Mouse (Mus musculus): ENCODE measurements at regions not wholly inside any gene's neighbourhood (a gene's known extent, or its start where the extent isn't known, plus 50 kb on each side); places are given as distances from the start of the nearest gene placed in this dataset.

DNA sequence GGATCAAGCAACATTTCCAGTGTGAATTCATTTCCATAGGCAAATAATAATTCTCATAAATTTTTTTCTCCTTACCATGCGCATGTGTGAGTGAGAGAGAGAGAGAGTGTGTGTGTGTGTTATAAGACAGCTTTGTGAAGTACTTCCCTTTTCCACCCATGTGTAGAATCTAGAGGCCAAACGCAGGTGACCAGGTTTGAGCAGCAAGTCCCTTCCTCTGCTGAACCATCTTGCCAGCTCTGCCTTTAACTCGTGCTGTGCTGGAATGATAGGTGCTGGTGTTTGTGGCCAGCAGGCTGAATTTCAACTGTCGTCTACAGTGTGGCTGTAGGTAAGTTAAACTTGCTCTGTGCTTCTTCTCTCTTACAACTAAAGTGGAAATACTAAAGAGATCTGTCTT, 277.5 kb downstream of the Cog6 start:
- no peak overlapping the region for H3K9ac ChIP-seq (replicated peaks)
- DNase-seq (no peak), ATAC-seq (no peak)
- 32% methylated on average over 4 of the region's 4 CpGs for WGBS (ENCODE audit: insufficient replicate concordance)
- no peak overlapping the region for H3K4me3 ChIP-seq (ENCODE audit: low read depth, low read length)
- no peak overlapping the region for H3K4me2 ChIP-seq (ENCODE audit: low read depth, low read length)
- no peaks in the 10 kb centered on the region; the same call in 1 of the 2 replicates for H3K4me1 ChIP-seq (ENCODE audit: insufficient read depth)
- H3K27me3 ChIP-seq (ENCODE audit: insufficient read depth, low read length), result no peaks in the 10 kb centered on the region
- H3K36me3 ChIP-seq (replicated peaks; ENCODE audit: insufficient read depth, low read length), result no peaks in the 10 kb centered on the region
- H3K9me3 ChIP-seq (ENCODE audit: low read length), result no peaks in the 10 kb centered on the region
- TF ChIP-seq EP300 (IDR thresholded peaks at IDR 0.05; ENCODE audit: low read depth), result no peak
- no peak for TF ChIP-seq CTCF (IDR thresholded peaks at IDR 0.05; ENCODE audit: low read depth)
- no peak overlapping the region for H3K27ac ChIP-seq (ENCODE audit: low read depth)

GRCm38 (mm10) chr3:52738386-52738785, 278.7 kb downstream of the Cog6 start:
- Histone ChIP-seq H3K4me1 (ENCODE audit: insufficient read depth) (no peaks in the 10 kb centered on the region; the same call in 1 of the 2 replicates), H3K36me3 (replicated peaks; ENCODE audit: insufficient read depth, low read length) (no peaks in the 10 kb centered on the region), H3K9me3 (ENCODE audit: low read length) (no peaks in the 10 kb centered on the region), H3K9ac (replicated peaks) (no peak overlapping the region), H3K27me3 (ENCODE audit: insufficient read depth, low read length) (no peaks in the 10 kb centered on the region), H3K4me2 (ENCODE audit: low read depth, low read length) (no peak overlapping the region), H3K27ac (ENCODE audit: low read depth) (no peak overlapping the region), H3K4me3 (ENCODE audit: low read depth, low read length) (no peak overlapping the region)
- WGBS (ENCODE audit: insufficient replicate concordance), result 62% methylated on average over 5 of the region's 5 CpGs
- no peak for TF ChIP-seq EP300 (IDR thresholded peaks at IDR 0.05; ENCODE audit: low read depth)
- no peak for TF ChIP-seq CTCF (IDR thresholded peaks at IDR 0.05; ENCODE audit: low read depth)
- DNase-seq (no peak), ATAC-seq (no peak)

GRCm38 (mm10) chr3:52735939-52736338, 281.1 kb downstream of the Cog6 start:
- Histone ChIP-seq H3K27me3 (ENCODE audit: insufficient read depth, low read length) (no peaks in the 10 kb centered on the region), H3K9ac (replicated peaks) (no peak overlapping the region), H3K4me1 (ENCODE audit: insufficient read depth) (no peaks in the 10 kb centered on the region; the same call in 1 of the 2 replicates), H3K36me3 (replicated peaks; ENCODE audit: insufficient read depth, low read length) (no peaks in the 10 kb centered on the region), H3K4me3 (ENCODE audit: low read depth, low read length) (no peak overlapping the region), H3K27ac (ENCODE audit: low read depth) (no peak overlapping the region), H3K9me3 (ENCODE audit: low read length) (no peaks in the 10 kb centered on the region), H3K4me2 (ENCODE audit: low read depth, low read length) (no peak overlapping the region)
- DNase-seq (no peak), ATAC-seq (no peak)
- WGBS (ENCODE audit: insufficient replicate concordance), result 87% methylated on average over 7 of the region's 7 CpGs
- TF ChIP-seq CTCF (IDR thresholded peaks at IDR 0.05; ENCODE audit: low read depth) (no peak), EP300 (IDR thresholded peaks at IDR 0.05; ENCODE audit: low read depth) (no peak)

DNA sequence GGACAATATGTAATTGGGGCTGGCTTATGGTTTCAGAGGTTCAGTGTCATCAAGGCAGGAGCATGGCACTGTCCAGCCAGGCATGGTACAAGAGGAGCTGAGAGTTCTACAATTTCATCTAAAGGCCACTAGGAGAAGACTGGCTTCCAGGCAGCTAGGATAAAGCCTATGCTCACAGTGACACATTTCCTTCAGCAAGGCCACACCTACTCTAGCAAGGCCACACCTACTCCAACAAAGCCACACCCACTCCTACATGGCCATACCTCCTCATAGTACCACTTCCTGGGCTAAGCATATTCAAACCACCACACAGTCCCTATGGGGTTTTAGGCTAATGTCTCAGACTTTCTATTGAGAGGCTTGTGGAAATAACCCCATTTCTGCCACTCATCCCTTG, 285.1 kb downstream of the Cog6 start:
- Histone ChIP-seq H3K36me3 (replicated peaks; ENCODE audit: insufficient read depth, low read length) (no peaks in the 10 kb centered on the region), H3K4me1 (ENCODE audit: insufficient read depth) (0 out of 2 replicates have a peak, but pooled peaks cover 9% of the 10 kb centered on the region), H3K9me3 (ENCODE audit: low read length) (no peaks in the 10 kb centered on the region), H3K4me2 (ENCODE audit: low read depth, low read length) (no peak overlapping the region), H3K9ac (replicated peaks) (no peak overlapping the region), H3K27ac (ENCODE audit: low read depth) (no peak overlapping the region), H3K27me3 (ENCODE audit: insufficient read depth, low read length) (no peaks in the 10 kb centered on the region), H3K4me3 (ENCODE audit: low read depth, low read length) (no peak overlapping the region)
- TF ChIP-seq EP300 (IDR thresholded peaks at IDR 0.05; ENCODE audit: low read depth) (no peak), CTCF (IDR thresholded peaks at IDR 0.05; ENCODE audit: low read depth) (no peak)
- DNase-seq (peak; percentile 29), ATAC-seq (no peak; the same call in 1 of the 2 replicates)

GRCm38 (mm10) chr3:52731491-52731890, 285.5 kb downstream of the Cog6 start:
- no peaks in the 10 kb centered on the region for H3K27me3 ChIP-seq (ENCODE audit: insufficient read depth, low read length)
- H3K36me3 ChIP-seq (replicated peaks; ENCODE audit: insufficient read depth, low read length), result no peaks in the 10 kb centered on the region
- ATAC-seq (no peak), DNase-seq (no peak)
- H3K4me2 ChIP-seq (ENCODE audit: low read depth, low read length), result no peak overlapping the region
- WGBS (ENCODE audit: insufficient replicate concordance), result 76% methylated on average over 3 of the region's 3 CpGs
- H3K9ac ChIP-seq (replicated peaks), result no peak overlapping the region
- 0 out of 2 replicates have a peak, but pooled peaks cover 9% of the 10 kb centered on the region for H3K4me1 ChIP-seq (ENCODE audit: insufficient read depth)
- no peaks in the 10 kb centered on the region for H3K9me3 ChIP-seq (ENCODE audit: low read length)
- TF ChIP-seq EP300 (IDR thresholded peaks at IDR 0.05; ENCODE audit: low read depth) (no peak), CTCF (IDR thresholded peaks at IDR 0.05; ENCODE audit: low read depth) (no peak)
- no peak overlapping the region for H3K4me3 ChIP-seq (ENCODE audit: low read depth, low read length)
- no peak overlapping the region for H3K27ac ChIP-seq (ENCODE audit: low read depth)

DNA sequence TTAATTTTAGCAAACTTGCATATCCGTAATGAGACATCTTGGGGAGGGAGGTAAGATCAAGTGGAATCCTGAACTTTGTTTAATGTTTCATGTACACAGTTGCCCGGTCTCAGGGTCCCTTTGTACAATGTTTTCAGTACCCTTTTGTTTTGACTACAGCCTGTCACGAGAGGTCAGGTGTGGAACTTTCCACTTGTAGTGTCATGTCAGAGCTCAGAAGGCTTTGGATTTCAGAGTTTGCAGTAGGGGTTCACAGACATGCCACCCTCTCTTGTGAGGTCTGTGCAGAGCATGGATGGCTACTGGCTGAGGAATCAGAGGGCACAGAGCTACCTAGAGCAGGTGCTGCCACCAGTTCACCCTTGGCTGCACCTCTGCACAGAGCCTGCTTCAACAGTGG, 287.3 kb downstream of the Cog6 start:
- TF ChIP-seq EP300 (IDR thresholded peaks at IDR 0.05; ENCODE audit: low read depth), result no peak
- TF ChIP-seq CTCF (IDR thresholded peaks at IDR 0.05; ENCODE audit: low read depth), result no peak
- DNase-seq (no peak), ATAC-seq (no peak)
- Histone ChIP-seq H3K27me3 (ENCODE audit: insufficient read depth, low read length) (no peaks in the 10 kb centered on the region), H3K9ac (replicated peaks) (no peak overlapping the region), H3K4me2 (ENCODE audit: low read depth, low read length) (no peak overlapping the region), H3K36me3 (replicated peaks; ENCODE audit: insufficient read depth, low read length) (no peaks in the 10 kb centered on the region), H3K27ac (ENCODE audit: low read depth) (no peak overlapping the region), H3K4me1 (ENCODE audit: insufficient read depth) (0 out of 2 replicates have a peak, but pooled peaks cover 9% of the 10 kb centered on the region), H3K4me3 (ENCODE audit: low read depth, low read length) (no peak overlapping the region), H3K9me3 (ENCODE audit: low read length) (no peaks in the 10 kb centered on the region)
- 73% methylated on average over 3 of the region's 3 CpGs for WGBS (ENCODE audit: insufficient replicate concordance)

DNA sequence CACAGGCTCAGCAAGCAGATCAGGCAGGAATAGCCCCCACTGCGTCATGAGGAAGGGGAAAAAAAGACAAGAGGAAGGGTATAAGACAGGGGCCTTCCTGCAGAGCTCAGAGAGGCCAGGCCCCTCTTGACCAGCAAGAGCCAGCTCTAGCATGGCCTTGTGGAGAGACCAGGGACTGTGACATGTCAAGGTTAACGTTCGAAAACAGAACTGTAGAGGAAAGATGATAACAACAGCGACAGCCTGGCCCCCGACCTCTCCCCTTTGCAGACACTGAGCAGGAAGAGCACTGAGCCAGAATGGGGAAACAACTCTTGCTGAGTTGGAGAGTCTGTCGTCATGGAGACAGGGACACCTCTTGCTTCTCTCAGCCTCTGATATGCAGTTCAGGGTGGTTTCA, 288.2 kb downstream of the Cog6 start:
- DNase-seq (no peak), ATAC-seq (peak; percentile 44)
- Histone ChIP-seq H3K4me1 (ENCODE audit: insufficient read depth) (0 out of 2 replicates have a peak, but pooled peaks cover 9% of the 10 kb centered on the region), H3K9me3 (ENCODE audit: low read length) (no peaks in the 10 kb centered on the region), H3K27ac (ENCODE audit: low read depth) (no peak overlapping the region), H3K27me3 (ENCODE audit: insufficient read depth, low read length) (no peaks in the 10 kb centered on the region), H3K4me3 (ENCODE audit: low read depth, low read length) (no peak overlapping the region), H3K4me2 (ENCODE audit: low read depth, low read length) (no peak overlapping the region), H3K9ac (replicated peaks) (no peak overlapping the region), H3K36me3 (replicated peaks; ENCODE audit: insufficient read depth, low read length) (no peaks in the 10 kb centered on the region)
- TF ChIP-seq EP300 (IDR thresholded peaks at IDR 0.05; ENCODE audit: low read depth), result peak; percentile 43; the same call in 1 of the 2 replicates
- no peak for TF ChIP-seq CTCF (IDR thresholded peaks at IDR 0.05; ENCODE audit: low read depth)
- WGBS (ENCODE audit: insufficient replicate concordance), result 15% methylated on average over 6 of the region's 6 CpGs

Measured in liver, postnatal 0 days (tissue).